Mouse (Mus musculus): ENCODE results near the gene Gmcl1. TPM values are rescaled to one million over a fixed set of nuclear protein-coding genes. Genes with fewer than 3 reads are reported as not detected.

Gene Gmcl1
- polyA plus RNA-seq, 1 experiment from 2014 or later = 23.2 TPM

DNA sequence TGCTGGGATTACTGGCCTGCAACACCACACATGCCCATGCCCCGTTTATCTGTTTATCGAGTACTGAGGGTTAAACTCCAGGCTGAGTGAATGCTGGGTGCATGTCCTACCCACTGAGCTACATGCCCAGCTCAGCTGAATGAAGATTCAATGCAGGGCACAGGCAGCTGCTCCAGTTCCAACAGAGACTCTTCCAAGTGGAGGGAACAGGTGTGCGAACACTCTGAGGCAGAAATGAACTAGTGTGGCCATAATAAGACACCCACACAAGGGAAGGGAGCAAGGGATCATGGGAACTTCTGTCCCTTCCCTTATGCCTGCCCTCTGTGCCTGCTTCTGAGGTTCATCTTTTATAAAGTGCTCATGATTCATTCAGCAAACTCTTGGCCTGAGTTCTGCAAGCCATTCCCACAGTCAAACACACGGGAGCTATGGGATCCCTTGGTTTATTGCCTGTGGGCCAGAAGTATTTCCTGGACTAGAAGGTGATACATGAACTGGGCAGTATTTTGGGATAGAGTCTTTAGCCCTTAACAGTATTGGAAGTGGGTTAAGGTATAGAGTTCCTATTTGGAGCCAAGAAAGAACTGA, 35.1 kb upstream of the Gmcl1 start:
- Histone ChIP-seq H3K4me1 (replicated peaks) (no peaks in the 10 kb centered on the region), H3K36me3 (no peaks in the 10 kb centered on the region; the same call in 1 of the 2 replicates), H3K4me3 (no peak overlapping the region), H3K9ac (no peak overlapping the region), H3K27me3 (replicated peaks) (no peaks in the 10 kb centered on the region), H3K27ac (ENCODE audit: poor library complexity, severe bottlenecking) (no peak overlapping the region), H3K9me3 (replicated peaks) (no peaks in the 10 kb centered on the region), H3K4me2 (no peak overlapping the region)
- no peak for ATAC-seq (ENCODE audit: insufficient number of reproducible peaks, low FRiP score)
- WGBS = 77% methylated on average over 4 of the region's 4 CpGs

GRCm38 (mm10) chr6:86767465-86767864, 34.3 kb upstream of the Gmcl1 start:
- H3K4me2 ChIP-seq = no peak overlapping the region
- 65% methylated on average over 3 of the region's 3 CpGs for WGBS
- no peak overlapping the region for H3K4me3 ChIP-seq
- H3K9ac ChIP-seq = no peak overlapping the region
- no peaks in the 10 kb centered on the region for H3K4me1 ChIP-seq (replicated peaks)
- ATAC-seq (ENCODE audit: insufficient number of reproducible peaks, low FRiP score) = no peak
- no peaks in the 10 kb centered on the region for H3K27me3 ChIP-seq (replicated peaks)
- H3K27ac ChIP-seq (ENCODE audit: poor library complexity, severe bottlenecking) = no peak overlapping the region
- H3K9me3 ChIP-seq (replicated peaks) = no peaks in the 10 kb centered on the region
- no peaks in the 10 kb centered on the region; the same call in 1 of the 2 replicates for H3K36me3 ChIP-seq

GRCm38 (mm10) chr6:86765637-86766059, 32.5 kb upstream of the Gmcl1 start:
- ATAC-seq (ENCODE audit: insufficient number of reproducible peaks, low FRiP score) = no peak
- no peak overlapping the region for H3K4me3 ChIP-seq
- no peaks in the 10 kb centered on the region for H3K27me3 ChIP-seq (replicated peaks)
- WGBS = 69% methylated on average over 6 of the region's 6 CpGs
- no peaks in the 10 kb centered on the region; the same call in 1 of the 2 replicates for H3K36me3 ChIP-seq
- H3K9me3 ChIP-seq (replicated peaks) = no peaks in the 10 kb centered on the region
- H3K4me1 ChIP-seq (replicated peaks) = no peaks in the 10 kb centered on the region
- no peak overlapping the region for H3K9ac ChIP-seq
- H3K4me2 ChIP-seq = no peak overlapping the region
- H3K27ac ChIP-seq (ENCODE audit: poor library complexity, severe bottlenecking) = no peak overlapping the region

GRCm38 (mm10) chr6:86754105-86754863, 21.1 kb upstream of the Gmcl1 start:
- 0 out of 2 replicates have a peak, but pooled peaks cover 5% of the 10 kb centered on the region for H3K9me3 ChIP-seq (replicated peaks)
- WGBS = 81% methylated on average over 10 of the region's 10 CpGs
- H3K4me3 ChIP-seq = no peak overlapping the region
- no peak overlapping the region for H3K27ac ChIP-seq (ENCODE audit: poor library complexity, severe bottlenecking)
- H3K27me3 ChIP-seq (replicated peaks) = no peaks in the 10 kb centered on the region
- H3K4me2 ChIP-seq = no peak overlapping the region
- no peak for ATAC-seq (ENCODE audit: insufficient number of reproducible peaks, low FRiP score)
- H3K9ac ChIP-seq = no peak overlapping the region
- H3K36me3 ChIP-seq = 0 out of 2 replicates have a peak, but pooled peaks cover 7% of the 10 kb centered on the region
- H3K4me1 ChIP-seq (replicated peaks) = no peaks in the 10 kb centered on the region

DNA sequence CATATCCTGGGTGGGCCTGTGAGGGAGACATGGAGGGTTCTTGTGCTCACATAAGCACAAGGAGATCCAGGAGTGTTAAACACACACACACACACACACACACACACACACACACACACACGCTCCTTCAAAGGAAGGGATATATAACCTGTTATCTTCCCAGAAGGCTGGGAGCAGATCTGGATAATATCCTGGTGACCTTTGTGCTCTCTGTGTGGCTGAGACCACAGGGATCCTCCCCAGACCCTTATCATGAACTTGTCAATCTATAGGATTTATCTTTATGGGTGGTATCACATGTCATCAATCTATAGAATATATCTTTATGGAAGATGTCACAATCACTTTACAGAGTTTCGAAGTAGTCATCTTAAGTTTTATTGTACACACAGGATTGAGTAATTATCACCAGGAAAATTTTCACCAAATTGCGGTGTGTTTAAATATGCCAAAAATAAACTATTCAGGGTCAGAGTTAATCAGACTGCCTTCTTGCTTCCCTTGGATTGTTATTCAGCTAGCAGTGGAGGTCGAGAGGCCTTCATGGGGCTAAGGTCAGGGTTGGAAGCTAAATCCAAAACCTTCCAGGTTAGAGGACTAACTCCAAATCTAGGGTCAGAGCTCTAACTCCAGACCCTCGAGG, 19.8 kb upstream of the Gmcl1 start:
- Histone ChIP-seq H3K27ac (ENCODE audit: poor library complexity, severe bottlenecking) (no peak overlapping the region), H3K4me1 (replicated peaks) (no peaks in the 10 kb centered on the region), H3K36me3 (0 out of 2 replicates have a peak, but pooled peaks cover 7% of the 10 kb centered on the region), H3K27me3 (replicated peaks) (no peaks in the 10 kb centered on the region), H3K4me2 (no peak overlapping the region), H3K9me3 (replicated peaks) (0 out of 2 replicates have a peak, but pooled peaks cover 5% of the 10 kb centered on the region), H3K4me3 (no peak overlapping the region), H3K9ac (no peak overlapping the region)
- 78% methylated on average over 5 of the region's 5 CpGs for WGBS
- no peak for ATAC-seq (ENCODE audit: insufficient number of reproducible peaks, low FRiP score)

GRCm38 (mm10) chr6:86750961-86751360, 17.8 kb upstream of the Gmcl1 start:
- H3K9me3 ChIP-seq (replicated peaks) = 0 out of 2 replicates have a peak, but pooled peaks cover 5% of the 10 kb centered on the region
- H3K36me3 ChIP-seq = 0 out of 2 replicates have a peak, but pooled peaks cover 7% of the 10 kb centered on the region
- no peak overlapping the region for H3K27ac ChIP-seq (ENCODE audit: poor library complexity, severe bottlenecking)
- no peaks in the 10 kb centered on the region for H3K4me1 ChIP-seq (replicated peaks)
- H3K4me3 ChIP-seq = no peak overlapping the region
- no peak overlapping the region for H3K4me2 ChIP-seq
- no peaks in the 10 kb centered on the region for H3K27me3 ChIP-seq (replicated peaks)
- no peak for ATAC-seq (ENCODE audit: insufficient number of reproducible peaks, low FRiP score)
- WGBS = 81% methylated on average over 4 of the region's 4 CpGs
- H3K9ac ChIP-seq = no peak overlapping the region

DNA sequence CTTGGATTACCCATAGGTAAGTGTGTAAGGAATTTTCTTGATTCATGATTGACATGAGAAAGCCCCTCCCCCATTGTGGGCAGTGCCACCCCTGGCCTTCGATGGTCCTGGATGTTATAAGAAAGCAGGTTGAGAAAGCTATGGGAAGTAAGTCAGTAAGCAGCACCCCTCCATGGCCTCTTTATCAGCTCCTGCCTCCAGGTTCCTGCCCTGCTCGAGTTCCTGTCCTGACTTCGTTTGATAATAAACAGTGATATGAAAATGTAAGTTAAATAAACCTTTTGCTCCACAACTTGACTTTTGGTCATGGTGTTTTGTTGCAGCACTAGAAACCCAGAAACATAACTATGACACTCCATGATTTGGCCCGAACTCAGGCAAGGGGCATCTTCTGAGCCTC, 16.6 kb upstream of the Gmcl1 start:
- Histone ChIP-seq H3K9ac (no peak overlapping the region), H3K4me3 (no peak overlapping the region), H3K4me1 (replicated peaks) (no peaks in the 10 kb centered on the region), H3K36me3 (0 out of 2 replicates have a peak, but pooled peaks cover 7% of the 10 kb centered on the region), H3K27me3 (replicated peaks) (no peaks in the 10 kb centered on the region), H3K4me2 (no peak overlapping the region), H3K9me3 (replicated peaks) (0 out of 2 replicates have a peak, but pooled peaks cover 5% of the 10 kb centered on the region), H3K27ac (ENCODE audit: poor library complexity, severe bottlenecking) (no peak overlapping the region)
- ATAC-seq (ENCODE audit: insufficient number of reproducible peaks, low FRiP score) = no peak
- WGBS = 69% methylated on average over 4 of the region's 4 CpGs

DNA sequence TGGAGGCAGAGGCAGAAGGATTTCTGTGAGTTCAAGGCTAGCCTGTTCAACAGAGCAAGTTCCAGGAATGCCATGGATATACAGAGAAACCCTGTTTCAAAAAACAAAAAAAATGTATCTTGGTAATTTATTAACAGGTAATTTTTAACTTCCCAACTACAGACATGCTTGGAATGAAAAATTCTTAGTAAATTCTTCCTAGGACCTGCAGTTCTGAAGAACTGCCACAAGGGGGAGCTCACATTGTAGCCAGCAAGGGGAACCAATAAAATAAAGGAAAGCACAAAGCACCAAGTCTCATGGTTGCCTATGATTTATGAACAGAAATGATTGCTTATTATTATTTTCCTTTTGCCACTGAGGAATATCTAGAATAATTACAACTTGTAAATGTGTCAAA, 14.0 kb upstream of the Gmcl1 start:
- no peak for ATAC-seq (ENCODE audit: insufficient number of reproducible peaks, low FRiP score)
- Histone ChIP-seq H3K27me3 (replicated peaks) (no peaks in the 10 kb centered on the region), H3K4me3 (no peak overlapping the region), H3K9ac (no peak overlapping the region), H3K27ac (ENCODE audit: poor library complexity, severe bottlenecking) (no peak overlapping the region), H3K4me1 (replicated peaks) (no peaks in the 10 kb centered on the region), H3K36me3 (no peaks in the 10 kb centered on the region), H3K9me3 (replicated peaks) (0 out of 2 replicates have a peak, but pooled peaks cover 3% of the 10 kb centered on the region), H3K4me2 (no peak overlapping the region)

DNA sequence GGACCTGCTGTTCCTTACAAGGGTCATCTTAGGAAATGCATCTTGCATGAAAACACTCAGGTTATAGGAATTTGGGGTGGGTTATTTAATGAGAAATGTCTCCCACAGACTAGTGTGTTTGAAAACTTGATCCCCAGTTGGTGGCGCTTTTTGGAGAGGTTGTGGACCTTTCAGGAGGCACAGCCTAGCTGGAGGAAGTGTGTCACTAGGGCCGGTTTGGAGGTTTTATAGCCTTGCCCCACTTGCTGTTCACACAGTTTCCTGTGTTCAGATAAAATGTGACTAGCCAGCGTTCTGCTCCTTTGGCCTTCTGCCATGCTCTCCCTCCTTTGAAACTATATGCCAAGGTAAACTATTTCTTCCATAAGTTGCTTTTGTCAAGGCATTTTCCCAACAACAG, 7.5 kb upstream of the Gmcl1 start:
- no peak overlapping the region for H3K27ac ChIP-seq (ENCODE audit: poor library complexity, severe bottlenecking)
- no peak overlapping the region for H3K9ac ChIP-seq
- 0 out of 2 replicates have a peak, but pooled peaks cover 3% of the 10 kb centered on the region for H3K9me3 ChIP-seq (replicated peaks)
- H3K4me2 ChIP-seq = no peak overlapping the region
- H3K4me1 ChIP-seq (replicated peaks) = peaks cover 10% of the 10 kb centered on the region
- no peak for ATAC-seq (ENCODE audit: insufficient number of reproducible peaks, low FRiP score)
- WGBS = 35% methylated on average over 3 of the region's 3 CpGs
- no peak overlapping the region for H3K4me3 ChIP-seq
- H3K36me3 ChIP-seq = 0 out of 2 replicates have a peak, but pooled peaks cover 5% of the 10 kb centered on the region
- H3K27me3 ChIP-seq (replicated peaks) = no peaks in the 10 kb centered on the region

DNA sequence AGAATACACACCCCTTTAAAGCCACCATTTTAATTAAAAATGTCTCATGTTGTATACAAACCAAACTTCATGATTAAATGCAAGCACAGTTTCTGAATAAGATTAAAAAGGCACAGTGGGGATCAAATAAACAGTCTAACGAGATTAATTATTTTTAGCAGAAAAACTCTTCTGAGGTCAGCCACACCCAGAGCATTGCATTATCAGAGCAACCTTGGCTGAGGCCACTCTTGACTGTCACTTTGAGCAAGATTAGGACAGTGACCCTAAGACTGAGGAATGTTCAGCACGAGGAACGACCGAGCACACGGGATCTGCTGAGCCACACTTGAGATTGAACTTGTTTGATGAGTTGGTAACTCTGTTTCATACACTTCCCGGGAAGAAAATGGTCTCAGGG, 3.6 kb upstream of the Gmcl1 start:
- WGBS = 35% methylated on average over 6 of the region's 6 CpGs
- no peak for ATAC-seq (ENCODE audit: insufficient number of reproducible peaks, low FRiP score)
- Histone ChIP-seq H3K27ac (ENCODE audit: poor library complexity, severe bottlenecking) (no peak overlapping the region), H3K4me2 (no peak overlapping the region), H3K4me3 (no peak overlapping the region), H3K9ac (no peak overlapping the region), H3K36me3 (0 out of 2 replicates have a peak, but pooled peaks cover 5% of the 10 kb centered on the region), H3K9me3 (replicated peaks) (no peaks in the 10 kb centered on the region), H3K4me1 (replicated peaks) (peaks cover 16% of the 10 kb centered on the region), H3K27me3 (replicated peaks) (no peaks in the 10 kb centered on the region)

DNA sequence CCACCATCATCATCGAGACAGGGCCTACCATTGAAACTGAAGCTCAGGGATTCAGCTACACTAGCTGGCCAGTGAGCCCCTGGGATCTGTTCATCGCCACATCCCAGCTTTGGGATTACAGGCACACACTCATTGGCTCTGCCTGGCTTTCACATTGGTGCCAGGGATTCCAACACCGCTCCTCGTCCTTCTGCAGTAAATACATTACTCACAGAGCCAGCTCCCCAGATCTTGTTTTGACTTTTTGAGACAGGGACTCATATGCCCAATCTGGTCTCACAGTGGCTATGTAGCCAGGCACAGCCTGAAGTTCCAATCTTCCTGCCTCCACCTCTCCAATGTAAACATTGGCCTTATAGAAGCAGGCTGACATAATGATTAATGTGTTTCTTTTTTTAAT, 3.1 kb upstream of the Gmcl1 start:
- H3K9me3 ChIP-seq (replicated peaks) = no peaks in the 10 kb centered on the region
- no peak overlapping the region for H3K9ac ChIP-seq
- no peak for ATAC-seq (ENCODE audit: insufficient number of reproducible peaks, low FRiP score)
- H3K27ac ChIP-seq (ENCODE audit: poor library complexity, severe bottlenecking) = no peak overlapping the region
- WGBS = 85% methylated on average over 4 of the region's 4 CpGs
- no peak overlapping the region for H3K4me2 ChIP-seq
- 0 out of 2 replicates have a peak, but pooled peaks cover 5% of the 10 kb centered on the region for H3K36me3 ChIP-seq
- H3K27me3 ChIP-seq (replicated peaks) = no peaks in the 10 kb centered on the region
- H3K4me1 ChIP-seq (replicated peaks) = peaks cover 16% of the 10 kb centered on the region
- H3K4me3 ChIP-seq = no peak overlapping the region

All from heart, embryonic 12.5 days (tissue).